13 mouse cellular contexts compared by ENCODE assay signal in the genomic region with DNA sequence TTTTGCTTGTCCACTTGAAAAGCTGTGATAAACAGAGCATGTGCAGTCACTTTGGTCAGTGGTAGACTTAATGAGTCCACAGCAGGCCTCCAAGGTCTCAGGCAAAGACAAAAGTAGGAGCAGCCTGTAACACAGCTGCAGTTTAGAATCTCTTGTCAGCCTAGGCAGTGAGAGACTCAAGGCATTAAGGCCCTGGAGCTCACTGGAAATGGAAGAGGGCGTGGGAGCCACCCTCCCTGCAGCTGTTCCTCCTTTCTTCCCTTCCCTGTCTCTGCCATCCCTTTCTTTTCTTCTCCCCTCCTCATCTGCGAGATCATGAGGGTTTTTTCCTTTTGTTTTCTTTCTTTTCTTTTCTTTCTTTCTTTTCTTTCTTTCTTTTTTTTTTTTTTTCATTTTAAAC.
"Had no signal": no experiment of that assay in that cellular context is flagged by ENCODE, and none has a peak within 500 bp of the region (broad histone marks: within the 10 kb centered on the region; RNA-seq: fewer than 3 reads in every experiment).

No protein-coding gene starts in this region.

- DNase-seq: kidney, adult 9 months; kidney, postnatal 36 days; lung, embryonic 14.5 days; lung, postnatal 10 days; midbrain, embryonic 14.5 days; retina, postnatal 1 day; right cerebral cortex, postnatal 14 days; thymus, postnatal 36 days had no signal

- H3K4me3 ChIP-seq: limb, embryonic 15.5 days; liver, embryonic 12.5 days; midbrain, embryonic 10.5 days; neural tube, embryonic 12.5 days had no signal

- H3K4me2 ChIP-seq: limb, embryonic 15.5 days; liver, embryonic 12.5 days; lung, embryonic 14.5 days; neural tube, embryonic 12.5 days had no signal

- H3K4me1 ChIP-seq: limb, embryonic 15.5 days; liver, embryonic 12.5 days; midbrain, embryonic 10.5 days; neural tube, embryonic 12.5 days had no signal

- H3K9ac ChIP-seq: limb, embryonic 15.5 days; liver, embryonic 12.5 days; lung, embryonic 14.5 days; neural tube, embryonic 12.5 days had no signal

- H3K27ac ChIP-seq: kidney, postnatal 0 days; limb, embryonic 15.5 days; liver, embryonic 12.5 days; midbrain, embryonic 10.5 days; neural tube, embryonic 12.5 days had no signal

- H3K27me3 ChIP-seq: limb, embryonic 15.5 days; liver, embryonic 12.5 days; neural tube, embryonic 12.5 days had no signal

- H3K9me3 ChIP-seq: limb, embryonic 15.5 days; liver, embryonic 12.5 days; midbrain, embryonic 10.5 days; neural tube, embryonic 12.5 days had no signal

- ATAC-seq: liver, embryonic 12.5 days had no signal
